Mouse (Mus musculus): ENCODE data around the gene Myadml2.

DNA sequence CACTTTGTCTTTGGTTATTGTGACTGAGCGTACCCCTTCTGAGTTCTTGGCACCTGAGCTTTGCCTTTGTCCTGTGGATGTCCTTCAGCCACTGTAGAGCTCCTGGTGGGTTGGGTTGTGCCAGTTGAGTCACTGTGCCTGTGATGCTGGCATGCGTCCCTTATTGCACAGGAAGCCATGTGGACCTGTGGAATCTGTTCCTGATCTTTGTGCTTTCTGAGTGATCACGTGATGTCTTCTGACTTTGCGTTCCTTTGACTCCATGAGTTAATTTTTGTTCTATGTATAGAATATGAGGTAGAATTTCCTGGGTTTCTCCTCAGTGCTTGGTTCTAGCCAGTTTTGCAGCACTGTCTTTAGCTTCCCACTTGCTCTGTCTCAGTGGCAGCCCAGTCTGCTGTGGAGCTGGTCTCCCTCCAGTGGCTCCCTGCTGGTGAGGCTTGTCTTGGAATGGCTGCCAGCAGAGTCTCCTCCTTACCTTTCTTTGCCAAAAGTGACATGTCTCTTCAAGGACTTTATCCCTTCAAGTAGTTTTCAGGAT is 44.6 kb upstream of the Myadml2 start:
- TF ChIP-seq POLR2A (IDR thresholded peaks at IDR 0.05; ENCODE audit: insufficient read length, low read depth) (no peak), MYOG (IDR thresholded peaks at IDR 0.05; ENCODE audit: control insufficient read depth in 1 of 3, insufficient read depth in 1 of 3, insufficient read length in 2 of 3, low read depth in 2 of 3) (no peak), TCF12 (IDR thresholded peaks at IDR 0.05; ENCODE audit: insufficient read depth, poor library complexity, severe bottlenecking) (no peak), TCF3 (IDR thresholded peaks at IDR 0.05; ENCODE audit: insufficient read length, low read depth) (no peak), E2F4 (IDR thresholded peaks at IDR 0.05; ENCODE audit: insufficient read depth) (no peak), CEBPB (IDR thresholded peaks at IDR 0.05; ENCODE audit: insufficient read depth, poor library complexity, severe bottlenecking) (no peak), USF1 (IDR thresholded peaks at IDR 0.05; ENCODE audit: low read depth) (no peak), POLR2AphosphoS2 (IDR thresholded peaks at IDR 0.05; ENCODE audit: insufficient read length, low read depth) (no peak), REST (IDR thresholded peaks at IDR 0.05; ENCODE audit: insufficient read depth, insufficient read length) (no peak), MAX (IDR thresholded peaks at IDR 0.05; ENCODE audit: low read depth) (no peak), SRF (IDR thresholded peaks at IDR 0.05; ENCODE audit: control insufficient read depth, insufficient read length, low read depth) (no peak)
